Mouse (Mus musculus) skeletal muscle tissue, adult 2 months (tissue): ENCODE measurements around the gene Tjp2.
"Not testable (repeated sequence)": the region's sequence is repeated elsewhere in the genome, so short reads cannot be mapped to it uniquely, and the experiment has no call there.

ENCODE experiments used
- DNase-seq: peaks from one replicate; pipeline ENCODE4 v3.0.0-alpha.2; 2012; ENCODE audit warnings: low read depth, low spot score

Tjp2 gene

DNA sequence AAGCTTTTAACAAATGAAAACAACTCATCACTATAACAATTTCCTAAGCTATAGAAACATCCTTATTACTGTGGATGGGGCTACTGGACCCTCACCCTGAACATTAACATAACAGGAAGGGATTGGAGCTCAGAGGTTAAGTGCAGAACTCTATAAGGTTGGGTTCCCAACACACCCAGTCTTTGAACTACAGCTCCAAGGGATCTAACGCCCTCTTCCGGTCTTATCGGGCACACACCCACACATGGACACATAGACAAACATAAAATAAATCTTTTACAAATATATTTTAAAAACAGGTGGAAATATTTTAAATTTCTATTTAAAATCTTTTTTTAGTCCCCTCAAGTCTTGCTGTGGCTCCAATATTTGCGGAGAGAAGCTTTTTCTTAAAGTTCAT lies 3.4 kb downstream of the Tjp2 start:
- no peak for DNase-seq

DNA sequence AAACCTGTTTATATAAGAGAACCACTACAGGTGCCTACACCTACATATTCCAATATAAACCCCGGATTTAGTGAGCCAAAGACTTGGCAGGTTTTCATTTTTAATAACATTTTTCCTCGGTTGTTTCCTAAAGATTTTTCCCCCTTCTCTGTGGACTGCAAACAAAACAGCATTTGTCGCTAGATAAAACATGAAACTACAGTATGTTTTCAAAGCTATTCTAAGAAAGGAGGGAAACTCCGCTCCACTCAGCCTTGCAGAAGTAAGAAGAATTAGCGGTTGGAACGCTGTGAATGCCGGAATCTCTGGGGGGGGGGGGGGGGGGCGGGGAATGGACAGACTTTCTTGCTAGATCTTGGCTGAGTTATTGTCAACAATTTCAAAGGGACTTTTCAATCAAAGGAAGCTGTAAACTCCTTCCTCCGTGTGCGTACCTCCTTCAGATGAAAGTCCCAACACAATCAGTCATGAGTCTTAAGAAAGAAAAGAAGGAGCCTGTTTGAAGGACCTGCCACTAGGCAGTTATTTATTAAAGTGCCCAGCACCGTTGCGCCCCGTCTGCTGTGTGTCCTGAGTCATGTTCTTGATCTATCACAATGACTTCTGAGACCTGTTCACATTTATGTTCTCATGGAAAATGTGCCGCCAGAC lies 3.9 kb downstream of the Tjp2 start:
- no peak for DNase-seq

- no peak for DNase-seq
Observed at GRCm38 (mm10) chr19:24219011-24219410, 5.8 kb downstream of the Tjp2 start.

DNA sequence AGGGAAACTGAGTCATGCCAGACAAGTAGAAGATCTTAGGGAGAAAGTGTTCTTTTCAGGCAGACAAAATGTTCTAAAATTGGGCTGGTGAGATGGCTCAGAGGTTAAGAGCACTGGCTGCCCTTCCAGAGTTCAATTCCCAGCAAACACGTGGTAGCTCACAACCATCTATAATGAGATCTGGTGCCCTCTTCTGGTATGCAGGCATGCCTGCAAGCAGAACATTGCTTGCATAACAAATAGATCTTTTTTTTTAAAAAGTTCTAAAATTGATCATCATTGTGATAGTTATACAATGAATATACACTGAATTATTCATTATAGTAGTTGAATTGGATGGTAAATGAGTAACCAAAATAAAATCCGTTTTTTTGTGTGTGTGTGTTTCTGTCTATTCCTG lies 6.5 kb downstream of the Tjp2 start:
- no peak for DNase-seq

DNA sequence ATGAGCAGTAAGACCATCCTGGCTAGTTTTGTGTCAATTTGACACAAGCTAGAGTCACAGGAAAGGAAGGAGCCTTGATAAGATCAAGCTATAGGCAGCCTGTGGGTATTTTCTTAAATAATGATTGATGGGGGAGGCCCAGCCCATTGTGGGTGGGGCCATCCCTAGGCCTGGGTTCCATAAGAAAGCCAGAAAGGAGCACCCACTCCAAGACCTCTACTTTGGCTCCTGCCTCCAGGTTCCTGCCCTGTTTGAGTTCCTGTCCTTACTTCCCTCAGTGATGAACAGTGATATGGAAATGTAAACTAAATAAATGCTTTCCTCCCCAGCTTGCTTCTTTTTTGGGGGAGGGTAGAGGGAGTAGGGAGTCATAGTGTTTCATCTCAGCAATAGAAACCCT lies 7.0 kb downstream of the Tjp2 start:
- no peak for DNase-seq

GRCm38 (mm10) chr19:24216771-24217170 lies 8.1 kb downstream of the Tjp2 start:
- DNase-seq, result no peak

DNA sequence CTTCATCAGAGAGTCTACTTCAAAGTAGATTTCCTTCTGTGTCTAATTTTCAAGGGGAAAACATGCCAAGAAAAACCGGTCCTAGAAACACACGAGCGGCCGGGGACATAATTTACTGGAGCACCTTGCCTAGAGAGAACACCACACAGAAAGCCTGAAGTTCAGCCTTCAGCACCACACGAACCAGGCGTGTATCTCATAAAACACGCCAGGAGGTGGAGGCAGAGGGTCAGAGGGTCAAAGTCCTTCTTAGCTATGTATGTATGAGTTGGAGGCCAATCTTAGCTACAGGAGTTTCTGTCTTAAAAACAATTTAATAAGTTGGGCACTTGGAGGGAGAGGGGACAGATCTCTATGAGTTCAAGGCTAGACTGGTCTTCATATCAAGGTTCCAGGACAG lies 9.9 kb downstream of the Tjp2 start:
- DNase-seq, result no peak

DNA sequence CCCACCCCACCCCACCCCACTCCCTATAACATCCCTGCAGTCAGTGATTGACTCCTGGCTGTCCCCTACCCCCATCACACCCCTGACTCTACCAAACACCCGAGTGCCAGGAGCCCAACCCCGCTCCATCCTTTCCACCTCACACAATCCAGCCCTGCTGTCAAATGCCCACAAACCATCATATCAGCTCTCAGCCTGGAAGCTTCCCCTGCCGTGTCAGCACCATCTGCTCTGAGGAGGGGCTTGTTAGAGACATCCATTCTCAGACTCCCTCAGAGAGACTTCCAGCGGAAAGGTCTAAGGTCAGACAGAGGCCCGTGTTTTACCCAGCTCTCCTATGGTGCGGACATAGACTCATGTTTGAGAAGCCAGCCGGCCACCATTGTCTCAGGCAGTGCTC lies 11.5 kb downstream of the Tjp2 start:
- DNase-seq, result no peak

DNA sequence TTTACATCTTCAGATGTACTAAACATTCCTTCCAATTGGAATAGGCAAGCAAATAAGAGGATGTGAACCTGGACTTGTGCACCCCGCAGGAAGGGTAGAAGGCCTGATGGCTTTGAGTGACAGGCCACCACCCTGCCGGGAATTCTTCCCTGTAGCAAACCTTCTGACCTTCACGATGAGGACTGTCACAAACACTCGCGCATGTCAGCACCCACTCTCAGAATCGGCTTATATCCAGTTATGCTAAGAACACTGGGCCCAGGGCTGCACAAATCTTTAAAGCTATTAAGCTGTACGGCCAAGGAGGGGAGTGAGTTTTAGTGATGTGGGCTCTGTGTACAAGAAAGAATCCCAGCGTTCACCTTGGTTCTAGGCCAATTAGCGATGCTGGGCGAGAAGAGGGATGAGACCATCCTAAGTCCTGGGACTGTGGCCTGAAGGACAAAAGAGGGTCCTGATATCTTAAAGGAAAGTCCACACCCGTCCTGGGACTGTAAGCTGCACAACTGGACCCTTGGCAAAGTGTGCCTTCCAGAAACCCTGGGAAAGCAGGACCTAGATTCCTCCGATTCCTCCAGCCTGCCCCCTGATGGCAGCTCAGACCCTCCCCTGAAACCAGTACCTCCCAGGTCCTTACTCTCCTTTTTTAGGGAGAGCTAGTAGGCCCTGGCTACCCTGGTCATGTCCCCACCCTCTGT lies 12.1 kb downstream of the Tjp2 start:
- DNase-seq, result no peak

DNA sequence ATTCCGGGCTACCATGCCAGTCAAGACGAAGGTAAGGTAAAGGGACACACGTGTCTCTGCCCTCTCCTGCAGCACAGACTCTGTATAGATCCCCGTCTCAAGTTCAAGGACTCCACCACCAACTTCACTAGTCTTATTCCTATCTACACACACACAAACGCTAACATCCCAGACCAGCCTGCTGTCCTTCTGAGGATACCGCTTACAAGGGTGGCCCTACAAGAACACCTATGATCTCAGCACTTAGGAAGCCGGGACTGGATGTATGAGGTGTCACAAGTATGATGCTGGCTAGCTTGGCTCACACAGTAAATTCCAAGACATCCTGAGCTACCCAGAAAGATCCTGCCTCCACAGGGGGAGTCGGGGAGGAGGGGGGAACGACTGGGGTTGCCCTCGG lies 13.7 kb downstream of the Tjp2 start:
- DNase-seq, result no peak

DNA sequence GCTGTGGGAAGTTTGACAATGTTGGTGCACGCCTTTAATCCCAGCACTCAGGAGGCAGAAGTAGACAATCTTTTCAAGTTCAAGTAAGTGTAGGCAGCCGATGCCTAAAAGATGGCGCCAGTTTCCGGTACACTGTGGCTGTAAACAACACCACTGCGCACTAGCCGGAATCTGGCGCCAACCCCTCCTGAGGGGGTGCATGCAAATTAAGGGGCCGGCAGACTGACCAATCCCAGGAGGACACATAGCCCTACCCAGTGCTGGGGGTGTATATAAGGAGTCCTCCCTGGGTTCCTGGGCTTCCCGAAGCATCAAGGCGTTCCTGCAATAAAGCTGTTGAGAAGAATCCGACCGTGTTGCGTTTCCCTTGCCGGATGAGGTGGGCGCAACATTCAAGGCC lies 15.3 kb downstream of the Tjp2 start:
- no peak for DNase-seq

DNA sequence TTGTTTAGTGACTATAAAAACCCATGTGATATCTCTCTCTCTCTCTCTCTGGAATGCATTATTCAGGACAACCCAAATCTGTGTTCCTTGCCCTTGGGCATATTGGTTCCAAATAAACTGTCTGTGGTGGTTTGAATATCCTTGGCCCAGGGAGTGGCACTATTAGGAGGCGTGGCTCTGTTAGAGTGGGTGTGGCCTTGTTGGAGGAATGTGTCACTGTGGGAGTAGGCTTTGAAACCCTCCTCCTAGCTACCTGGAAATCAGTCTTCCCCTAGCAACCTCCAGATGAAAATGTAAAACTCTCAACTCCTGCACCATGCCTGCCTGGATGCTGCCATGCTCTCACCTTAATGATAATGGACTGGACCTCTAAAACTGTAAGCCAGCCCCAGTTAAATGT lies 16.9 kb downstream of the Tjp2 start:
- no peak for DNase-seq

DNA sequence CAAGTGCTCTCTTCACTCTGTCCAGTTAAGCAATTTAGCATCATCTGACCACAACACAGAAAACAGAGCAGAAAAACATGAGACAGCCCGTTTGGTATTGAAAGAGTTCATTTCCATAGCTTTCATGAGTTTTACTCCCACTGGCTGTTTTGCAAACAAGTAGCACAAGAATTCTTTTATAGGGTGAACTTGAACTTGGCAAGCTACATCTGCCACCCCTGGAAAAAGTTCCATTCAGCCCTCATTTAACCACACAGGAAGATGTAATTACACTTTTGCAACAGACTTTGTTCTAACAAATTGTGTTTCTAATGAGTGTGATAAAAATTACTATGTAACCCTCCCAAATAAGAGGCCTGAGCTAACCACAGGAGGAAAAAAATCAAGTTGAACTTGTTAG lies 19.8 kb downstream of the Tjp2 start:
- DNase-seq, result no peak

GRCm38 (mm10) chr19:24201848-24202247 lies 23.0 kb downstream of the Tjp2 start:
- no peak for DNase-seq

DNA sequence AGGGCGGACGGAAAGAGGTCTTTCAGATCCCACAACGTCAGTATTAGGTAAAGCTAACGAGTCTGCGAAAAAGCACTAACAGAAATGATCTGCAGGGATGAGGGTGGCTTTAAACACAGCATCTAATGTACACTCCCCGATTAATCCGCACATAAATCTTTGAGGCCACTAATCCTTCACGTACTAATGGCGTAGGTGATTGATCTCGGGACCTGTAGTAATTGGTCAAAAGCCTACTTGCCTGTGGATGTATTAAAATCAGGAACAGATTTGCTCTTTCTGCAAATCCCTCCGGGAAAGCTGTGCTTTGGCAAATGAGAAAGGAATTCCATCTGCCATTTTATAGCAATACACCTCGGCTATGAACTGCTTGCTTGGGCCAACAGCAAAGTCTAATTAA lies 24.3 kb downstream of the Tjp2 start:
- DNase-seq, result no peak

- DNase-seq, result no peak
Observed at GRCm38 (mm10) chr19:24198676-24199303, 26.0 kb downstream of the Tjp2 start.

- DNase-seq, result no peak
Observed at GRCm38 (mm10) chr19:24197338-24197737, 27.5 kb downstream of the Tjp2 start.

GRCm38 (mm10) chr19:24195224-24195623 lies 29.6 kb downstream of the Tjp2 start:
- no peak for DNase-seq

DNA sequence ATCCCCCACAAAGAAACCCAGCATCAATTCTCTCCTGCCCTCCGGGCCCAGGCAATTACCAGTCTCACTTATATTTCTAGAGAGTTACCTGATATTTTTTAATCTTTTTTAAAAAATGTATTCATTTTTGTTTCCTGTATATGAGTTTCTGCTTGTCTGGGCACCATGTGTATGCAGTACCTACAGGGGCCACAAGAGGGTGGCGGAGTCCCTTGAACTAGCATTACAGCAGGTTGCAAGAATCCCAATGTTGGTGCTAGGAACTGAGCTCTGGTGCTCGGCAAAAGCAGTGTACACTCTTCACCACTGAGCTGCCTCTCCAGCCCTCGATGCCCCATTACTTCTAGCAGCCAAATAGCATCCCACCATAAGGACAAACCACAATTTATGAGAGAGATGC lies 30.6 kb downstream of the Tjp2 start:
- no peak for DNase-seq

DNA sequence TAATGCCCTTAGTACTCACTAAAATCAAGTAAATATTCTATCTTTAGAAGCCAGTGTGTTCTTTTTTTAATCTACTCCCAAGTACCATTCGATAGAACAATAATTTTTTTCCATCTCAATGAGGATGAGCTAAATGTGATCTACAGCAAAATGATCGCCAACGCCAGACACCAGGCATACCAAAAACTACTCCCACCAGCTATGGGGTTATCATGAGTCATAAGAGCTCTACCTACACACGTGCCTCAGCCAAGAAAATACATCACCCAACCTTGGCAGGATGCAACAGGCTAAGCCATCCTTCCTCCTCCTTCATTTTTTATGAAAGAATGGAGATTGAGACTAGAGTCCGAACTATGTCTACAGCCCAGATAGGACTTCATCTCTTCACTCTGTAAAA lies 31.9 kb downstream of the Tjp2 start:
- DNase-seq, result no peak

DNA sequence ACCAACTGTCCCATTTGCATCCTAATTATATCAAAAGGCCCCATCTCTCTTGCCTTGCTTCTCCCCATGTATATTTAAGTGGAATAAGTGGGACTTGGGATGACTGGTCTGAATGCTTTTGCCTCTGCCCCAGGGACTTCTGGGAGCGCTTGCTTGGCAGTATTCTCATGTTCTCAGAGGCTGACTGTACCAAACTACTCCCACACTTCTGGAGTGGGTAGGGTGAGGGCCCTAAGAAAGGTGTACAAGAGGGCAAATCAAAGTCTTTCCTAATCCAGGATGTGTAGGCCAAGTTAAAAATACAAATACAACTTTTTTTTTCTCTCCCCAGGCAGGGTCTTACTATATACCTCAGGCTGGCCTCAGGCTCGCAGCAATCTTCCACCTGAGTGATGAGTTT lies 37.0 kb downstream of the Tjp2 start:
- DNase-seq, result no peak

DNA sequence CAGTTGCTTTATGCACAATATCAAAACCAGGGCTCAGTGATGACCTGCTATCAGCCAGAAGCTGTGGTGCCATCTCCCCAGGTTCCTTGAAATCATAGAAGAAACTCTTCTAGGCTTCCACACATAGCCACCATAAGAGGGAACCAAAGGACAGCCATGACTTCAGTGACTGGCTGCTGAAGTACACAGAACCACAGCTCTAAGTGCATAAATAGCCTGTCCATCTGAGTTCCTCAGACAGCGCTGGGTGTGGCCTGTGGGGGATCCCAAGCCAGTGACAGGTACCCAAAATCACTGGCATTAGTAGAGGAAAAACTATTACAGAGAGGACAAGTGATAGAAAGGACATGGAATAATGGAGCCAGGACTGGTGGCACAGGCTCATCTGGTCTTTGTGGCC lies 37.5 kb downstream of the Tjp2 start:
- not testable (repeated sequence) for DNase-seq

GRCm38 (mm10) chr19:24183680-24184235 lies 41.1 kb downstream of the Tjp2 start:
- DNase-seq, result no peak
